9 mouse cellular contexts compared by ENCODE assay signal in the genomic region with DNA sequence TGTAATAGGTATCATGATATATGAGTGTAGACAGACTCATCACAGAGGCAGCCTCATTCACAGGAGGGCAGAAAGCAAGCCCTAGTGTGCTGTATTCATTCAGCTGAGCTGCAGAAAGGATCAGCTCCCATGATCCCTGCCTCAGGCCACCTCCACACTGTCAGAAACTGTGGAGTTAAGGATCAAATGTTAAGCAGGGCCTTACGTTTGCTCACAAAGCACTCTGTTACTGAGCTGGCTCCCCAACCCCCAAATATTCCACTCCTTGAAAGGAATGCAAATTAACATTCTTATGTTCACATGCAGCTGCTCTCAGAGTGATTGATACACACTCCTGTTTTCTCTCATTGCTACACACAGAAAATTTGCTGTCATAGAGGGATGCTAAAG.
DNase-seq lines count a peak whose midpoint lies in the region; ATAC-seq lines count a peak whose summit lies in the region.
"Had no signal": no experiment of that assay in that cellular context is flagged by ENCODE, and none has a peak within 500 bp of the region (broad histone marks: within the 10 kb centered on the region; RNA-seq: fewer than 3 reads in every experiment).

No protein-coding gene starts in this region.

- ATAC-seq in lung, embryonic 16.5 days (ENCODE audit: low read depth) = peak; percentile 49; the same call in 1 of the 2 replicates
- ATAC-seq in forebrain, embryonic 15.5 days (replicated peaks) = peak; percentile 89
- peak; percentile 61; the same call in 1 of the 2 replicates for ATAC-seq in limb, embryonic 15.5 days (ENCODE audit: insufficient number of reproducible peaks, low FRiP score, low TSS enrichment, low read depth)
- peak; percentile 76 for ATAC-seq in stomach, embryonic 16.5 days (ENCODE audit: insufficient read depth, low FRiP score)
- no peak for ATAC-seq in monocyte, adult 5-6 weeks (replicated peaks; ENCODE audit: insufficient number of reproducible peaks, low FRiP score, low TSS enrichment, poor library complexity, severe bottlenecking)
- ATAC-seq: lung, postnatal 0 days had no signal

- no peak overlapping the region for H3K4me3 ChIP-seq in lung, embryonic 16.5 days (ENCODE audit: low read length)
- no peak overlapping the region for H3K4me3 ChIP-seq in forebrain, embryonic 15.5 days
- no peak overlapping the region for H3K4me3 ChIP-seq in limb, embryonic 15.5 days
- H3K4me3 ChIP-seq in stomach, embryonic 16.5 days (replicated peaks; ENCODE audit: low read length) = no peak overlapping the region

- no peaks in the 10 kb centered on the region for H3K27me3 ChIP-seq in lung, embryonic 16.5 days (ENCODE audit: control insufficient read depth, insufficient read depth, low read depth, low read length)
- H3K27me3 ChIP-seq in forebrain, embryonic 15.5 days = no peaks in the 10 kb centered on the region
- no peaks in the 10 kb centered on the region for H3K27me3 ChIP-seq in limb, embryonic 15.5 days
- no peaks in the 10 kb centered on the region for H3K27me3 ChIP-seq in stomach, embryonic 16.5 days (ENCODE audit: control insufficient read depth, insufficient read depth, low read length)

- no peak for DNase-seq in lung, postnatal 14 days
- DNase-seq in testis, postnatal 10 days (ENCODE audit: low spot score) = no peak
- DNase-seq in gastrocnemius, postnatal 25 days = no peak

- no peaks in the 10 kb centered on the region for H3K9me3 ChIP-seq in lung, embryonic 16.5 days (ENCODE audit: control insufficient read depth, low read length)
- no peaks in the 10 kb centered on the region for H3K9me3 ChIP-seq in forebrain, embryonic 15.5 days
- H3K9me3 ChIP-seq in limb, embryonic 15.5 days = no peaks in the 10 kb centered on the region
- H3K9me3 ChIP-seq in stomach, embryonic 16.5 days (replicated peaks; ENCODE audit: control insufficient read depth, low read length) = no peaks in the 10 kb centered on the region

- no peaks in the 10 kb centered on the region for H3K36me3 ChIP-seq in lung, embryonic 16.5 days (ENCODE audit: control insufficient read depth, insufficient read depth, low read length)
- H3K36me3 ChIP-seq in forebrain, embryonic 15.5 days = no peaks in the 10 kb centered on the region
- H3K36me3 ChIP-seq in limb, embryonic 15.5 days = no peaks in the 10 kb centered on the region
- H3K36me3 ChIP-seq in stomach, embryonic 16.5 days (ENCODE audit: control insufficient read depth, insufficient read depth, low read length) = no peaks in the 10 kb centered on the region

- H3K4me2 ChIP-seq in lung, embryonic 16.5 days (ENCODE audit: low read depth, low read length) = no peak overlapping the region
- H3K4me2 ChIP-seq in forebrain, embryonic 15.5 days (replicated peaks) = no peak overlapping the region
- H3K4me2 ChIP-seq in limb, embryonic 15.5 days = no peak overlapping the region
- H3K4me2 ChIP-seq in stomach, embryonic 16.5 days (ENCODE audit: low read depth, low read length) = no peak overlapping the region

- 0 out of 2 replicates have a peak, but pooled peaks cover 2% of the 10 kb centered on the region for H3K4me1 ChIP-seq in lung, embryonic 16.5 days (replicated peaks; ENCODE audit: control insufficient read depth, insufficient read depth, low read length)
- H3K4me1 ChIP-seq in forebrain, embryonic 15.5 days = peaks cover 21% of the 10 kb centered on the region
- H3K4me1 ChIP-seq in limb, embryonic 15.5 days = peaks cover 13% of the 10 kb centered on the region; the same call in 1 of the 2 replicates
- 0 out of 2 replicates have a peak, but pooled peaks cover 6% of the 10 kb centered on the region for H3K4me1 ChIP-seq in stomach, embryonic 16.5 days (ENCODE audit: control insufficient read depth, insufficient read depth, low read length)

- H3K9ac ChIP-seq in lung, embryonic 16.5 days (ENCODE audit: low read length) = no peak overlapping the region
- H3K9ac ChIP-seq in forebrain, embryonic 15.5 days (replicated peaks) = no peak overlapping the region
- H3K9ac ChIP-seq in limb, embryonic 15.5 days = no peak overlapping the region
- no peak overlapping the region for H3K9ac ChIP-seq in stomach, embryonic 16.5 days (ENCODE audit: low read length)

- H3K27ac ChIP-seq in lung, embryonic 16.5 days (ENCODE audit: low read length) = no peak overlapping the region
- H3K27ac ChIP-seq in forebrain, embryonic 15.5 days (replicated peaks) = peak overlapping the region; percentile 73
- H3K27ac ChIP-seq in limb, embryonic 15.5 days = peak overlapping the region; percentile 67; the same call in 1 of the 2 replicates
- H3K27ac ChIP-seq in stomach, embryonic 16.5 days (ENCODE audit: low read length) = no peak overlapping the region; the same call in 1 of the 2 replicates

- WGBS in lung, embryonic 16.5 days = 17% methylated on average over 1 of the region's 1 CpGs
- WGBS in forebrain, embryonic 15.5 days = 10% methylated on average over 1 of the region's 1 CpGs
- WGBS in limb, embryonic 15.5 days = 3% methylated on average over 1 of the region's 1 CpGs
- WGBS in stomach, embryonic 16.5 days = 12% methylated on average over 1 of the region's 1 CpGs

Comparison
In these comparisons a context has a peak if more than half of its experiments do, and no peak if none do; other contexts are left out.
1. H3K27ac ChIP-seq: peak in forebrain, embryonic 15.5 days (single experiment) and limb, embryonic 15.5 days (single experiment); none in lung, embryonic 16.5 days (single experiment) and stomach, embryonic 16.5 days (single experiment).